13 mouse cellular contexts compared by ENCODE assay signal in genomic region chr11:97998898-97999608, GRCm38 (mm10). TPM values are rescaled to one million over a fixed set of nuclear protein-coding genes. Genes with fewer than 3 reads are reported as not detected.
DNase-seq lines count a peak whose midpoint lies in the region; ATAC-seq and TF ChIP-seq lines count a peak whose summit lies in the region.
"Had no signal": no experiment of that assay in that cellular context is flagged by ENCODE, and none has a peak within 500 bp of the region (broad histone marks: within the 10 kb centered on the region; RNA-seq: fewer than 3 reads in every experiment).

No protein-coding gene starts in this region.

- H3K9me3 ChIP-seq in lung, postnatal 0 days (ENCODE audit: low read length), result no peaks in the 10 kb centered on the region
- H3K9me3 ChIP-seq: liver, embryonic 15.5 days; neural tube, embryonic 13.5 days had no signal

- TF ChIP-seq EP300 in lung, postnatal 0 days (IDR thresholded peaks at IDR 0.05), result no peak

- no peak for ATAC-seq in lung, postnatal 0 days
- peak; percentile 49 for ATAC-seq in monocyte, adult 5-6 weeks (replicated peaks; ENCODE audit: insufficient number of reproducible peaks, low FRiP score, low TSS enrichment, poor library complexity, severe bottlenecking)

- DNase-seq in lung, postnatal 0 days (ENCODE audit: low spot score), result peak; percentile 5
- DNase-seq in lung, postnatal 10 days, result no peak
- DNase-seq in CD8-positive naive resting alpha-beta T cell, adult 2 months (ENCODE audit: low read depth in 2 of 2, low spot score in 2 of 2), result peak; percentile 71 to 74
- DNase-seq in thymus, adult 2 months, result peak; percentile 73
- DNase-seq in cerebellum, postnatal 25 days, result no peak
- DNase-seq in kidney, postnatal 10 days, result no peak
- DNase-seq in frontal cortex, postnatal 36 days (ENCODE audit: low spot score in 2 of 2), result no peak
- DNase-seq: heart, adult 18-20 months; heart, postnatal 36 days; left cerebral cortex, postnatal 4 days had no signal

- no peak for TF ChIP-seq CTCF in lung, postnatal 0 days (IDR thresholded peaks at IDR 0.05)
- no peak for TF ChIP-seq CTCF in thymus, adult 2 months (IDR thresholded peaks at IDR 0.05; ENCODE audit: borderline replicate concordance, control insufficient read depth, extremely low read depth, insufficient read depth, low read length, poor library complexity)

- 0 out of 2 replicates have a peak, but pooled peaks have one; percentile 43 for TF ChIP-seq POLR2A in thymus, adult 2 months (IDR thresholded peaks at IDR 0.05; ENCODE audit: control insufficient read depth, extremely low read depth, insufficient read depth, low read length, poor library complexity)

- peaks cover 8% of the 10 kb centered on the region for H3K4me1 ChIP-seq in lung, postnatal 0 days (ENCODE audit: insufficient read depth, low read depth, low read length)
- peaks cover 69% of the 10 kb centered on the region for H3K4me1 ChIP-seq in thymus, adult 2 months (replicated peaks; ENCODE audit: control insufficient read depth, insufficient read depth, low read length)

- no peak overlapping the region for H3K9ac ChIP-seq in lung, postnatal 0 days (replicated peaks; ENCODE audit: low read depth)
- H3K9ac ChIP-seq: liver, embryonic 15.5 days had no signal

- no peaks in the 10 kb centered on the region for H3K27me3 ChIP-seq in lung, postnatal 0 days (replicated peaks; ENCODE audit: insufficient read depth, low read length)
- H3K27me3 ChIP-seq in thymus, adult 2 months (ENCODE audit: control insufficient read depth, insufficient read depth, low read length), result no peaks in the 10 kb centered on the region

- 42% methylated on average over 7 of the region's 7 CpGs for WGBS in lung, postnatal 0 days
- 9% methylated on average over 7 of the region's 7 CpGs for WGBS in thymus, adult 2 months

- H3K4me3 ChIP-seq in lung, postnatal 0 days (ENCODE audit: low read depth, low read length), result no peak overlapping the region
- H3K4me3 ChIP-seq in thymus, adult 2 months (ENCODE audit: control insufficient read depth, insufficient read depth, low read length), result no peak overlapping the region
- H3K4me3 ChIP-seq: liver, embryonic 15.5 days; neural tube, embryonic 13.5 days had no signal

- no peak overlapping the region for H3K4me2 ChIP-seq in lung, postnatal 0 days (replicated peaks; ENCODE audit: low read depth, low read length)
- H3K4me2 ChIP-seq: liver, embryonic 15.5 days; neural tube, embryonic 13.5 days had no signal

- no peak overlapping the region for H3K27ac ChIP-seq in lung, postnatal 0 days (ENCODE audit: low read length)
- H3K27ac ChIP-seq in thymus, adult 2 months (ENCODE audit: control insufficient read depth, insufficient read depth, low read length), result peak overlapping the region; percentile 99
- H3K27ac ChIP-seq: neural tube, embryonic 13.5 days had no signal

- H3K36me3 ChIP-seq in lung, postnatal 0 days (ENCODE audit: insufficient read depth, low read length), result no peaks in the 10 kb centered on the region
- no peaks in the 10 kb centered on the region for H3K36me3 ChIP-seq in thymus, adult 2 months (ENCODE audit: control insufficient read depth, insufficient read depth, low read length)
- H3K36me3 ChIP-seq: liver, embryonic 15.5 days had no signal

RNA-seq across cellular contexts. Expression of gene Arl5c, which starts 3.1 kb away (rescaled TPM):
- polyA plus RNA-seq in lung, postnatal 0 days (2015; fragmentation: Nextera tagmentation; extraction: Ambion mirVana), result 4.6 and 6.5 TPM in 2 replicates
- 67.7 to 97.0 TPM (median 83.6 TPM) in 3 replicates for total RNA-seq in monocyte, adult 5-6 weeks (2017)
- polyA plus RNA-seq in thymus, adult 2 months (2012; rRNA removed), result 181 and 217 TPM in 2 replicates

RNA-seq across cellular contexts. Expression of gene Plxdc1, which starts 12.8 kb away (rescaled TPM):
- 1.7 TPM in 2 replicates for polyA plus RNA-seq in lung, postnatal 0 days (2015; fragmentation: Nextera tagmentation; extraction: Ambion mirVana)
- total RNA-seq in monocyte, adult 5-6 weeks (2017), result 1.6 to 2.8 TPM (median 2.4 TPM) in 3 replicates
- polyA plus RNA-seq in thymus, adult 2 months (2012; rRNA removed), result 77.5 and 94.1 TPM in 2 replicates

RNA-seq across cellular contexts. Expression of gene Cacnb1, which starts 23.8 kb away (rescaled TPM):
- polyA plus RNA-seq in lung, postnatal 0 days (2015; fragmentation: Nextera tagmentation; extraction: Ambion mirVana), result 3.5 and 4.0 TPM in 2 replicates
- 1.6 to 3.5 TPM (median 3.3 TPM) in 3 replicates for total RNA-seq in monocyte, adult 5-6 weeks (2017)
- polyA plus RNA-seq in thymus, adult 2 months (2012; rRNA removed), result 27.1 and 32.9 TPM in 2 replicates

RNA-seq across cellular contexts. Expression of gene Rpl19, which starts 27.5 kb away (rescaled TPM):
- 750 and 817 TPM in 2 replicates for polyA plus RNA-seq in lung, postnatal 0 days (2015; fragmentation: Nextera tagmentation; extraction: Ambion mirVana)
- total RNA-seq in monocyte, adult 5-6 weeks (2017), result 1,171 to 1,260 TPM (median 1,185 TPM) in 3 replicates
- 1,012 and 1,033 TPM in 2 replicates for polyA plus RNA-seq in thymus, adult 2 months (2012; rRNA removed)

RNA-seq across cellular contexts. Expression of gene Stac2, which starts 54.2 kb away (rescaled TPM):
- 0.10 and 0.11 TPM in 2 replicates for polyA plus RNA-seq in lung, postnatal 0 days (2015; fragmentation: Nextera tagmentation; extraction: Ambion mirVana)
- total RNA-seq in monocyte, adult 5-6 weeks (2017), result 1.1 TPM in 1 of 3 replicates, not detected in the others
- 0.50 and 0.55 TPM in 2 replicates for polyA plus RNA-seq in thymus, adult 2 months (2012; rRNA removed)

Comparison
In these comparisons a context has a peak if more than half of its experiments do, and no peak if none do; other contexts are left out.
1. DNase-seq: peak in lung, postnatal 0 days (single experiment), CD8-positive naive resting alpha-beta T cell, adult 2 months (2 of 2) and thymus, adult 2 months (single experiment); none in lung, postnatal 10 days (single experiment), cerebellum, postnatal 25 days (0 of 2), kidney, postnatal 10 days (single experiment) and frontal cortex, postnatal 36 days (0 of 2).
2. RNA of gene Arl5c, which starts 3.1 kb away (polyA plus RNA-seq): 181 to 217 TPM in thymus, adult 2 months; 4.6 to 6.5 TPM in lung, postnatal 0 days; every median in the first group is over 10 times any median in the second.
3. RNA of gene Plxdc1, which starts 12.8 kb away (polyA plus RNA-seq): 77.5 to 94.1 TPM in thymus, adult 2 months; 1.7 TPM in lung, postnatal 0 days; every median in the first group is over 10 times any median in the second.